Mouse (Mus musculus) hematopoietic stem cell, adult 5-6 weeks (primary cell): ENCODE data around the gene Lgmn. TPM values are rescaled to one million over a fixed set of nuclear protein-coding genes. Genes with fewer than 3 reads are reported as not detected.
A peak's percentile ranks its signal among the peaks of the same experiment; 100 is the strongest.

Experiments used
- ATAC-seq, 2 experiments: fragments of 125-278 bp in 1 of 2; replicated peaks in 1 of 2; 2 replicates each; pipeline ENCODE4 v1.8.0; 2016 to 2017; ENCODE audit warnings: inconsistent platforms in 2 of 2, mild to moderate bottlenecking in 2 of 2, moderate number of reproducible peaks in 2 of 2, low read depth in 1 of 2, moderate TSS enrichment in 1 of 2; ENCODE audit not compliant: low FRiP score in 2 of 2, poor library complexity in 2 of 2, severe bottlenecking in 2 of 2, insufficient read depth in 1 of 2, low TSS enrichment in 1 of 2
- total RNA-seq: library from RNA; stranded (forward); fragments of 172-1452, 232-1000 nt; gene quantifications from 2 replicates; pipeline ENCODE4 v1.2.3, GENCODE M21; 2017

Lgmn gene
- 2.3 and 7.1 TPM in 2 replicates for total RNA-seq

DNA sequence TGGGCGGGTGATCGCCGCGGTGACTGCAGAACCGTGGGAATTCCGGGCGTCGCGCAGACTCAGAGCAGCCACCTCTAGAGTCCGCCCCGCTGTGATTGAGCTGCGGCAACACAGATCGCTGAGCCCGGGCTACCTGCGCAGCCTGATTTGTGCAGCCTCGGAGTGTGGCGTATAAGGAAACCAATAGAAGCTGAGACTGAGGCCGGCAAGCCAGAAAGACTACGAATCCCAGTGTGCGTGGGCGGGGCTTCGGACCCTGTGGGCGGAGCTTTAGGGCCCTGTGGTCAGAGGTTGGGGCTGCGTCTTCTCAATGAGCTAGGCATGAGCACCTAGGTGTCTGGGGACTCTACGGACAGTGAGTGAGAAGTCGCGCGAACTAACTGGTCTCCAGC lies at the start of gene Lgmn:
Lgmn (minus strand) TSS at position 182 of the 392 bp plus-strand sequence.
- ATAC-seq, result peak; percentile 100

DNA sequence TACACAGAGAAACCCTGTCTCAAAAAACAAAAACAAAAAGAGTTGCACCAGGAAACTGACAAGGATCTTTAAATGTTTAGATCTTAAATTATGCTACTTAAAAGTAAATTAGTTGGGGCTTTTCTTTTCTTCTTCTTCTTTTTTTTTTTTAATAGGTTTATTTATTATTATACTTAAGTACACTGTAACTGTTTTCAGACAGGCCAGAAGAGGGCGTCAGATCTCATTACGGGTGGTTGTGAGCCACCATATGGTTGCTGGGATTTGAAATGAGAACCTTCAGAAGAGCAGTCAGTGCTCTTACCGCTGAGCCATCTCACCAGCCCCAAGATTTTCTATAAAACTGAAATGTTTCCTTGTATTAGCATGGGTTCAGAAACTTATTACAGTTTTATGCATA lies 45.3 kb upstream of the Lgmn start:
- no peak for ATAC-seq

DNA sequence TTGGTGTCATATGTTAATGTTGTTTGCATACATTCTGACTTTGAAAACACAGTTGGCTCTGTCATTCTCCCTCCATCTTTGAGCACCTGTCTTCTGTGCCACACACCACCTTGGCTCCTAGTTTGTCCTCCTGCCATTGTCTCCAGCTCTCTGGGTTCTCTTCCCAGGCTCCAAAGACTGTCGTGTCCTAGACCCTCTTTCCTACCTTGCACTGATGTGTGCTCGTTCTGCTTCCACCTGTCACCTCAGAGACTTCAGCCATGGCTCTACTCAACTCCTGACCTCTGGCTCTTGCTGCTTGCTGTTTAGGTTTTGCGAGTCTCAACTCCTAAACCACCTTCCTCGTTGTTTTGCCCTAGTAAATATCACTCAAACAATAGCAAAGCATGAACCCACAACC lies 40.9 kb upstream of the Lgmn start:
- ATAC-seq, result no peak

DNA sequence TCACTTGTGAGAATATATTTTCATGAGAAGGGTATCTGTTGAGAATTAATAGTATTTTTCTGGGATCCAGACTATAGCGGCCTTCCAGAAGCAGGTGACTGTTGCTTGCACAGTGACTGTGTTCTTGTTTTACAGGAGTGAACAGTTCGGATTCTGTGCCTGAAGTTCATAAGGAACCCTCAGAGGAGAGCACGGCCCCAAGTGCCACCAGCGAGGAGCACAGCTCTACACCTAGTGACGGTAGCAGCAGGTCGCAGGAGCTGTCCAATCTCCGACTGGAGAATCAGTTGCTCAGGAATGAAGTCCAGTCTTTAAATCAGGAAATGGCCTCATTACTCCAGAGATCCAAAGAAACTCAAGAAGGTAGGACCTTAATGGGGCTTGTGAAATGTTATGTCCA lies 34.8 kb upstream of the Lgmn start:
- no peak for ATAC-seq

DNA sequence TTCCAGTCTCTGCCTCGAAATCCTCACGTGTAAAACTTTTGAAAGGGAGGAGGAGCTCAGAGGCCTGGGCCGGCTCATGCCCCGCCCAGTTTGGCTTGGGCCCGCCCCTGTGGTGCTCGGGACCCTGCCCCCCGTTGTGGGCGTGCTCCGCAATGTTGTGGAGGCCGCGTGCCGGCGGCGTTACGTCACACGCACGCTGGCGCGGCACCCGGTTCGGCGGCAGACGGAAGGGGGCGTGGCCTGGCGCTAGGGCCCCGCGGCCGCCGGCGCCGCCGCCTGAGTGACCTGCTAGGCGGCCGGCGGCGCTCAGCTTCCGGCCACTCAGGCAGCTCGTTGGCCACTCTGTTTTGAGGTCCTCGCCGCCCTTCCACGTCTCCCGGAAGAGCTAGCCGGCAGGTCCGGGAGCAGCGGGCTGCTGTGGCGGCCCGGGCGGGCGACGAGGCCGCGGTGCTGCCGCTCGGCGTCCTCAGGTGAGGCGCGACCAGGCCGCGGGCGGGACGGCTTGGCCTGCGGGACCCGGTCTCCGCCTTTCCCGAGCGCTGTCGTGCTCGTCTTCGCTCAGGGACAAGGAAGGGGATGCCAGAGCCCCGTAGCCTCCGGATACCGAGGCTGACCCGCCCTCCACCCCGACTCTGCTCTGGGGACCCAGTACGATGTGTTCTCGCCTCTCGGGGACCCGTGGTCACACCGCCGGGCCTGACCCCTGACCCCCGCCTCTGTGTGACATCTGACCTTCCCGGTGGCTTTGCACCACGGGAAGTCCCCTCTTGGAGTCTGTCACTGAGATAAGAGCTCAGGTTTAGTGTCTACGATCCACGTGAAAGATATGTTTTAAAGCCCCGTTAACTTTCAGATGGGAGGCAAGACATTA lies 29.5 kb upstream of the Lgmn start, which contains the start of gene Golga5:
Golga5 (plus strand) TSS at position 242 of the 871 bp plus-strand sequence.
- peak; percentile 97 to 99 for ATAC-seq

DNA sequence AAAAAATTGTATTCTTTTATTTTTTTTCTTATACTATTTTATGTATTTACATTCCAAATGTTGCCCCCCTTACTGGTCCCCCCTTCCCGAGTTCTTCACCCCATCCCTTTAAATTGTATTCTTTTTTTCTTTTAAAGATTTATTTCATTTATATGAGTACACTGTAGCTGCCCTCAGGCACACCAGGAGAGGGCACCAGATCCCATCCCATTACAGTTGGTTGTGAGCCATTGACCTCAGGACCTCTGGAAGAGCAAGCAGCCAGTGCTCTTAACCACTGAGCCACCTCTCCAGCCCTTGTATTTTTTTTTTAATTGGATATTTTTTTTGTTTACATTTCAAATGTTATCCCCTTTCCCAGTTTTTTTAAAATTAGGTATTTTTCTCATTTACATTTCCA lies 28.5 kb upstream of the Lgmn start:
- no peak for ATAC-seq

DNA sequence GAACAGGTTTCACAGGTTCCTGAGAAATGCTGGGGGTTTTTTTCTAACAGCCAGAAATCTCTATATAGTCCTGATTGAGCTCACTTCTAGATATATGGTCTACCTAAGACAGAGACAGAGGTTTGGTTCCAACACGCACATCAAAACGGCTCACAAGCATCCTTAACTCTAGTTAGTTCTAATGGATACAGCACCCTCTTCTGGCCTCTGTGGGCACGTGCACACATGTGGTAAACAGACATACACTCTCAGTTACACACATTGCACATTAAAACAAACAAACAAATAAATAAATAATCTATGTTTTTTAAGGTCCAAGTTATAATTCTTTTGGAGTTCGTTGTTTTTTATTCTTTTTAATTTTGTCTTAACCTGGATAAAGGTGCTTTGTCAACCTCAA lies 25.0 kb upstream of the Lgmn start:
- no peak for ATAC-seq

DNA sequence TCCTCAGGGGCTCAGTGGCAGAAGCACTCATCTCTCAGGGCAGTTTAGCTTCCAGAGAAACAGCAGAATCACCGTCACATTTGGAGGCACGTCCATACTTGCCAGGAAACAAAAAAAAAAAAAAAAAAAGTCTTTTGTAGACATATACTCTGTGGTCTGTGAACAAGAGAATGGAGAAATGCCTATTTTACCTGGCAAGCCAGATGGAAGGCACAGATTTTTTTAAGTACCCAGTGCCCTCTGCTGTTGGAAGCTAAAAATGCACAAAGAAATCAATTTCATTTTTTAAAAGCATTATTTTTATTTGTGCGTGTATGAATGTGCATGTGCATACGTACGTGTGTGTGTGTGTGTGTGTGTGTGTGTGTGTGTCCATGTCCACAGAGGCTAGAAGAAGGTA lies 21.6 kb upstream of the Lgmn start:
- peak in 1 of 2 experiments; percentile 45; a peak in 1 of 4 replicates for ATAC-seq

DNA sequence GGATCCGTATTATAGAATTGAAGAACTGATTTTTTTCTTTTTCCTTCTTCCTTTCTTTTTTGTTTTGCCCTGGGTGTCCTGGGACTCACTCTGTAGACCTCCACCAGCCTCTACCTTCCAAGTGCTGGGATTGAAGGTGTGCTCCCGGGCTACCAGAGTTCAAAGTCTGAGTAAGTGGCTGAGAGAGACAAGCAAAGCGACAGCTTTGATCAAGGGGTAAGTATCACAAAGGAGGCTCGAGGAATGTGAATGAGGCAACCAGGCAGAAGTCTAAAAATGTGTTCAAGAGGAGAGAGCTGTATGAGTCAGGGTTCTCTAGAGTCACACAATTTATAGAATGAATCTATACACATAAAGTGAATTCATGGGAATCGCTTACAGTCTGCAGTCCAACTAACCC lies 20.4 kb upstream of the Lgmn start:
- ATAC-seq, result no peak

DNA sequence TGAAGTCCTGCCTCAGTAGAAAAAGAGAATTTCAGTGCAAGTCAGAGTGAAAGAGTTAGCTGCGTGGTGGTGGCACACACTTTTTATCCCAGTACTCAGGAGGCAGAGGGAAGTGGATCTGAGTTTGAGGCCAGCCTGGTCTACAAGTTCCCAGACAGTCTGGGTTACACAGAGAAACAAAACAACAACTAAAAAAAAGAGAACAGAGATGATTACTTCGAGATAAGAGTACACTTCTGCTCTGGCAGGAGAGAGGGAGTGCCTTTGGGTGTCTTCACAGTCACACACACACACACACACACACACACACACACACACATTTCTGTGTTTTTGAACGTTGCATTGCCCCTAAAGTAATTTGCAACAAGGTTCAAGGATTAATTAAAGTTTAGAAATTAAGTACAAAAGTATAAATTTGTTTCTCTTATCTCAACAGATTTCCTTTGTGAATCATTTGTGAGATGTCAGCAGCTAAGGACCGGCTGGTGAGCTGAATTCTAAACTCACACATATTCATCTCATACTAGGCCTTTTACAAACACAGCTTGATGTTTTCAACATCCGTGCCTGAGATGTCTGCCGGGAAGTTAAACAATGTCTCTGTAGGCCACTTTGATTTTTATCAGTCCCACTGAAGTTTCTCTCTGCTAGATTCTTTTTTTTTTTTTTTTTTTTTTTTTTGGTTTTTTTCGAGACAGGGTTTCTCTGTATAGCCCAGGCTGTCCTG lies 17.0 kb upstream of the Lgmn start:
- no peak for ATAC-seq

DNA sequence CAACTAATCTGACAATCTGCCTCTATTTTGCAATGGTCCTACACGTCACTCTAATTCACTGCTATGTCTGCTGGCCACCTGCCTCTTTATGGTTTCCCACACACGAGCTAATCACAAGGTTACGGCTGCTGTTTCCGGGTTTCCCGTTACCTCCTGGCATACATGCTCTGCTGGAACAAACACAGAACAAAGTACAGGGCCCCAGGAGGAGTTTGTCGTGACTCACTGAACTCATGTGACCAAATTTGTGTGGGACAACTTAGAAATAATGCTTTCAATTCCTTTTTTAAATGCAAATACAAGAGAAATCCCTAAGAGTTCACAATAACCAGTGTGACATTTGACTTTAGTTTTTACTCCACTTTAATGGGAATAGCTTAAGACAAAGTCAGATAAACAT lies 14.0 kb upstream of the Lgmn start:
- ATAC-seq, result peak in 1 of 2 experiments; percentile 23; a peak in 1 of 4 replicates

DNA sequence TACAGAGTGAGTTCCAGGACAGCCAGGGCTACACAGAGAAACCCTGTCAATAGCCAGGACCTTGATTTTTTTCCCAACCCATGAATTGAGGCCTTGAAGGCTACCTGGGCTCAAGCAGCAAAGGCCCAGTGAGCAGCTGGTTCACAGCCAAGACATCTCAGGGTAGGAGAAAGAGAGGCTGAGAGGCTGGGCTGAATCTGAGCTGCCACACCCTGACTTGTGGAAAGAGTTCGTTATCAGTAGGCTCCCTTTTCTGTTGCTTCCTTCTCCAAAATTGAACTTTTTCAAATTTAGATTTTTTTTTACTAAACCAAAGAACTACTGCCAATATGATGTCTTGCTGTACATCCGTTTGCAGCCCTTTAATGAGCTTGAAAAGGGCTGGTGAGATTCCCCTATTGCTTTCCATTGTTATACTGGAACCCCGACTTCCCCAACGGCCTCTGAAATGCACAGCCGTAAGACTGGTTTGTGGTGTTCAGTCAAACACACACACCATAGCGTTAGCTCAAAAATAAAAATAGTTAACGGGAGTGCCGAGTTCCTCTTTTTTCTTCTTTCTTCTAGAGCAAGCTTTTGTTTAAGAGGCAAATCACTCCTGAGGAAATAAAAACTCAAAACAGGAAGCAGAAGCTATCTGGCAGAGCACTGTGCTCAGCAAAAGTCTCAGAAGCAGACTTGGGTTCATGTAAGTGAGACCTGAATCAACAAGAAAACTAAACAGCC lies 11.7 kb upstream of the Lgmn start:
- peak; percentile 78 to 83 for ATAC-seq

DNA sequence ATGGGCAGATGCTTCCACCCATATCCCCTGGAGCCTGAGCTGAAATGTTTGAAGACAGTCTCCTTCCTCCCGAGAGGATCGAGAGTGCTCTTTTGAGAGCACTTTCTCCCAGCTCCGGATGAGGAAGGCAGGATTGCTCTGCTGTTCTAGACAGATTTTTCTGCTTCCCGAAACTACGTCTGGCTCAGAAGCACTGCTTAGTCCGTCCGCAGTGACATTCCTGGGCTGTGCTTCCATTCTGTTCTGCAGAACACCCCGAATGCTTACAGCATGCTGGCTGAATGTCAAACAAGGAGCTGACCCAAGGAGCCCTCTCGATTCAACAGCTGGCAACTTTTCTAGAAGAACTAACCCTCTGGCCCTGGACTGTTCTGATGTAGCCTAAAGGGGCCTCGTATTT lies 10.8 kb upstream of the Lgmn start:
- ATAC-seq, result no peak

DNA sequence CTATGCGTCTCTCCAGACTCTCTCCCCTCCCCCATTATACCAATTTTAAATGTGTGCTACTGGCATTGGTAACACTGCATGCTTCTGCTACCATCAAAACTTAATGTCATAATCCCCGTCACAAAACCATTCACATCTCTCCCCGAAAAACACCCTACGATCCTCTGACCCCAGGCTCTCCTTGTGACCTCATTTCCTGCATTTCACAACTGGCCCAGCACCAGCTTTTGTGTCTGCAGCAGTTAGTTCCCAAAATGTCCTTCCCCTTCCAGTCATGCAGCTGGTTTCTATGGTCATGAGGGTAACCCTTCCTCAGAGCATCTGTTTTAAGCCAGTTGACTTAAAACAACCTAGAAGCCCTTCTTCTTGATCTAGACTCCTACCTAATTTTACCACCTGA lies 5.8 kb upstream of the Lgmn start:
- ATAC-seq, result peak; percentile 89 to 94

DNA sequence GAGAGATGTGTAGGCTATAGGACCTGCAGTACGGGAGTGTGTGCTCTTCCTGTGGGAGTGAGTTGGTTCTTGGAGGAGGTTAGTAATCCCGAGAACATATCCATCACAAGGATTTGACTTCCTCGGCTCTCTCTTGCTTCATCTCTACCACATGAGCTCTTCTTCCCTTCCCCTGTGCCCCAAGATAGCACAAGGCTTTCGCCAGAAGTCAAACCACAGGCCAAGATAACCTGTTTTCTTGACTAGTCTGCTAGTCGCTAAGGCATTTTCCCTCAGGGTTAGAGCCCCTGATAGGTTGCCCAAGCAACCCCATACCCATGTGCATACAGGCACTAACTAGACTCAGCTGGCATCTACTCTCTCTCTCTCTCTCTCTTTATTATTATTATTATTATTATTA lies 4.1 kb upstream of the Lgmn start:
- no peak for ATAC-seq

DNA sequence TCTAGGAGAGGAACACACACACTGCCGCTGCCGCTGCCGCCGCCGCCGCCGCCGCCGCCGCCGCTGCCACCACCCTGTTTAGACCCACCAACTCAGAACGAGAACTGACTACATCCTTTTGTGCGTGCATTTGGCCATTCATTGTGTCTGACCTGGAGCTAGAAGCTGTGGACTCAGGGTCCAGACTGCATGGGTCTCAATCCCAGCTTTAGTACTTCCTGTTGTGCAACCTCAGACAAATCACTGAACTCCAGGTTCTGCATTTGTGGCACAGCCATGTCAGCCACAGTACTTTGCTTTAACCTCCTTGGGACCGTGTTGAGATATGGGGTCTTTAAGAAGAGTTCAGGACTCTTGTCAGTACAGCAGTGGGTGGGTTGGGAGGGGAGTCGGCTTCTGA lies 3.0 kb upstream of the Lgmn start:
- no peak for ATAC-seq

DNA sequence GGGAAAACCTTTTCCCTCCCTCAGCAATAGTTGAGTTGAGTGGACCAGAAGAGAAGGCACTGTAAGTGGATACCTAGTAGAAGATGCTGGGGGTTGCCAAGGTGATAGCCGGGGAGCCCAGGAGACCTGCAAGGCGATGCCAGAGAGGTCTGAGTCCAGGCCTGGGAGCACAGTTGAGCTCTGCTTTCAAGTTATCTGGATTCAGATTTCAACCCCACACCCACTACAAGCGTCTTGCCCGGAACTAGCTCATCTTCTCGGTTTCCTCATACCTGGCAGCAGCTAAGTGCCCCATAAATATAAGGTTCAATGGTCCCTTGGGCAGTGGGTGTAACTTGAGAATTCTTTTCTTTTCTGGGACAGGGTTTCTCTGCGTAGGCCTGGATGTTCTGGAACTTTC lies 1.5 kb upstream of the Lgmn start:
- no peak for ATAC-seq

DNA sequence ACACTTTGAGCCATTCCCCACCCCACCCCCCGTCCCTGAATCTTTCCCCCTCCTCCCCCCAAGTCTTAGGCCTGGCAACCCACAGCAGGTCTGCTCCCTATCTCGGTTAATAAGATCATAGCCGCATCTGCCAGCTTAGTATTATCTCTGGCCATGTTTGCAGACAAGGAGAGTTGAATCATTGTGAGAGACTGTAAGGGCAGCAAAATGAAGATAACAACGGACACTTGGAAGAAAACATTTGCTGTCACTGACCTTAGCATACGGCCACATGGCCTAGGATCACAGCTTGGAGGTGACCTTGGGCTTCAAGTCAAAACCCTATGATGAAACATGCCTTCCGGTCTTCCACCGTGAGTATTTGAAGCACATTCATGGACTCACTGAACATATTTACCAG lies 938 bp upstream of the Lgmn start:
- no peak for ATAC-seq
